Mouse (Mus musculus) layer of hippocampus, postnatal 10 days (tissue): Measurements from ENCODE around the gene Ets1. TPM values are rescaled to one million over a fixed set of nuclear protein-coding genes. Genes with fewer than 3 reads are reported as not detected.

Experiments
- DNase-seq, 2 experiments: peaks; one replicate each; pipeline ENCODE4 v3.0.0; 2021; ENCODE audit warnings: low spot score in 2 of 2
- total RNA-seq, 2 experiments: library from RNA; stranded (reverse); gene quantifications; 2 replicates each; pipeline ENCODE4 v1.2.3; 2021

Ets1 gene
- total RNA-seq, 2 experiments from 2014 or later: 23.8 to 24.5 TPM

DNA sequence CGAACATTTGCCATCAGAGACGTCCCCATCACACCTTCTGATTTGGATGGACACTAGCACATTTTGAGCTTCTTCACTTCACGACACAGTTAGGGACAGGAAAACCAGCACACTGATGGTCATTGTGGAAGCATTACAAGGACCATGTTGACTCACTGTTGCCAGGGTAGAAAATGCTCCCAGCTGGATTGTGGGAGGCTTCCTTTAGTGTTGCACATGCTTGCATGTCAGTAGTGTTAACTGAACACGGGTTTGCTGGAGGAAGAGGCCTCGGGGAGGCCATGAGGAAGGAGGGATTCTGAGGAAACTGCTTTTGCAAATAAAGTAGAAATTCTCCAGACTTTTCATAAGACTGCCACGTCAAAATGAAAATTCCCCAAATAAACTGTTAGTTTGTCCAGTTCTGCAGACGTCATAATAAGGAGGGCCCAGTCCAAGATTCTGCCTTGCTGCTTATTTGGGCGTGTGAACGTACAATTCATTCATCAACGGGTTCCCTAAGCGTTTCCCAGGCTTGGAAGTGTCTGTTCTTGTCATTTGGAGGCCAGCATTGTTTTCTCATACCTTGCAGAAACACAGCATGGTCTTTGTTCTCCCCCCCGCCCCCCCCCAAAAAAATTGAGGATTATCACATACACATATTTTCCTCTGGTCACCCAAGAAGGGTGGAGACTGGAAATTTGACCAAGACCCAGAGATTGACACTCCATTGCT is 58.2 kb downstream of the Ets1 start:
- no peak for DNase-seq

DNA sequence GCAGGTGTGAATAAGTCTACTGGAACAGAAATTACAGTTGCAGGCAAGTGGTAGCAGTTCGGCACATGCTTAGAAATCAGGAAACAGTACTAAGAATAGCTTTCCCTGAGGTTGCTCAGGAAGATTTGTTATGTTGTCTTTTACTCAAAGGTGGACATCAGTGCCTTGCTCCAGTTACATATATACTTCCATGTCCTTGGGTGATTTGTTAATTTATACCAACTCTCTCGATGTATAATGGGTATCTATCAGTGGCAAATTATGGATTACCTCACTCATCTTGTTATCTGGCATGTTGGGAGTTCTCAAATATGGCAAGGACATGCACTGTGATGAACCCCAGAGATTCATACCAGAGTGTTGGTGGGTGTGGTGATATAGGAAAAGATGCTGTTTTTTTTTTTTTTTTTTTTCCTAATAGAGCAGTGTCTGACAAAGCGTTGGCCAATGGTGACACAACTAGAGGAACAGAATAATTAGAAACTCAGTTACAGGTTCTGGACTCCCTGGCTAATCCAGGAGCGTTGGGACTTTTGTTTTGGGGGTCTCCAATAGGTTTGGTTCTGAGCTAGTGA is 59.0 kb downstream of the Ets1 start:
- no peak for DNase-seq

DNA sequence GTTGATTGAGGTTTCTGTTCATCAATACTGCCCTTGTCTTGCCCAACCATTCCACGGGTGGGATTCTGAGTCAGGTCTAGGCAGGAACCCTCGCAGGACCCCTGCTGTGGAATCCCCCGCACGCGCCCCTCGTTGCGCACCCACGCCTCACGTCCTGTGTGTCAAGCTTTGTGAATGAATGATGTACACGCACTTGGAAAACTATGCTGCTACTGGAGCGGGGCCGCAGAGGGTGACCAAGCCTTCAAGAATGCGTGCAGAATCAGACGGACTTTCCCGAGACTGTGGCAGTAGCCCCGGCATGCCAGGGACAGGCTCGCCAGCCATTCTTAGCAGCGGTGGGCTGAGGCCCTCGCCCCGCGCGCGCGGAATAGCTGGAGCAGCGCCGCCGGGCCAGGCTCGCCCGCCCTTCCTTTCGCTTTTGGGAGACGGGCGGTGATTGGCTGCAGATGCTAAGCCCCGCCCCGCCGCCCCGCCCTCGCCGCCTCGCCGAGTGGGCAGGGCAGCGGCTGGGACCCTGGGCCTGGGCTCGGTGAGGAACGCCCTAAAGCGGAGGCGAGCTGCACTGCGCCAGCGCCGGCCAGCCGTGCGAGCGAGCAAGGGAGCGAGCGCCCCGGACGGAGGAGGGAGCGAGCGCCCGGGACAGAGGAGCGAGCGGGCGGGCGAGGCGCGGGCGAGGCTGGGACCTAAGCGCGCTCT is 59.6 kb downstream of the Ets1 start:
- DNase-seq: peak; percentile 87 to 94

DNA sequence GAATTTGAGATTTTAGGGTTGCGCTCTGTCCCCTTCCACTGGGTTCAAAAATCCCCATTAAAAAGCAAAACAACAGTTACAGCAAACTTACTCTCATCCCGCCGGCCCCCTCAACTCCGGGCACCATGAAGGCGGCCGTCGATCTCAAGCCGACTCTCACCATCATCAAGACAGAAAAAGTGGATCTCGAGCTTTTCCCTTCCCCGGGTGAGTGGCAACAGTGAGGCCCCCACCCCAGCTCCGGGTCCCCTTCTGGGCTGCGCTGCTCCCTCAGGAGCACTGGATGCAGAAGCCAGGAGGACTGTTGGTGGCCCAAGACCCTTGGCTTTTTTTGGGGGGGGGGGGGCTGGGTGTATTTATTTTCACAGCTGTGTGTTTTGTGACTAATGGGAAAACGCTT is 60.2 kb downstream of the Ets1 start:
- no peak for DNase-seq

DNA sequence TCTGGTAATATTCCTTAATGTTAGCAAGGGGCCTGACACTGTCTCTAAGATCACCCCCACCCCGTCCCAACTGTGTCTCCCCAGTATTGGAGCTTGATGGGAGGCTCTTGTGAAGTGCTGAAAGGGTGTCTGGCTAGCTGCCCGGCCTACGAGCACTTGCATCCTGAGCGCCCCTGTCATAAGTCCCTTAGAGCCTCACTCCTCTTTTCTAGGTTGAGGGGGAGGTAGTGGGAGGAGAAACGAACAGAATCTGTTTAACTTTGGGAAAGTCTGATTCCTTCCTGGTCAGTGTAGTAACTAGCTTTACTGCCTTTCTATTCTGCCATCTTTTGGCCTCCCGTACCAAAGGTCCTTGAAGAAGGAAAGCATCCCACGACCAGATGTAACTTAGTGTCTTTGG is 60.7 kb downstream of the Ets1 start:
- peak in 1 of 2 experiments; percentile 35 for DNase-seq

DNA sequence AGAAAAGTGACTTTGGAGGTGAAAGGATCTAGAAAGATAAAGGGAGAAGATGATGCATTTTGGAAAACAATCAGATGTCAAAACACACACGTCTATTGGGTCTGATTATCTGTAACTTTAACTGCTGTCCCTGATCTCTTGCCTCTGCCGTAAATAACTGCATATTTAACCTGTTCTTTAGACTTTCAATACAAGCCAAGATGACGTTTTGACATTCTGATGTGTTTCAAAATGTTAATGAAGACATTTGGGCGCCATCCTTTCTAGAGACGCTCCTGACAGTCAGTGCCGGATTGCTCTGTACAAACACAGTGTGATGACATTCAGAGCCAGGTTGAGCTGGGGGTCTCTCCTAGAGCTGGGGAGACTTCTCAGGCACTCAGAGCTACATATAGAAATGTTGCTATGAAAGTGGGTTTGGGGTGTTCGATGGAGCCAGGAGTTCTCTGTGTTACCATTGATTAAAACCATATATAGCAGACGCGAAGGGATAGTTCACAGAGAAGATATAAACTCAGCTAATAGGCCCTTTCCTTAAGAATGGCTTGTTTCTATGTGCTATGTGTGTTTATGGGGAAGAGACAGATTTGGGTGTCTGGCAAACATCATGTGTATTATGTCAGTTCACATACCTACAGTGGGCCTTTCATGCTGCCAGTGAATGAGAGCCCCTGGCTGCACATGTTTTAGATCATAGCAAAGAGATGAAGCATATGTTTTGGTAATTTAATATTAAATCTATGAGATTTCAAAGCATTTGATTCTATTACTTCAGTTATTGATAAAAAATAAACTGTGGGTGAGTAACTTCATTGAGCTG is 61.5 kb downstream of the Ets1 start:
- no peak for DNase-seq

DNA sequence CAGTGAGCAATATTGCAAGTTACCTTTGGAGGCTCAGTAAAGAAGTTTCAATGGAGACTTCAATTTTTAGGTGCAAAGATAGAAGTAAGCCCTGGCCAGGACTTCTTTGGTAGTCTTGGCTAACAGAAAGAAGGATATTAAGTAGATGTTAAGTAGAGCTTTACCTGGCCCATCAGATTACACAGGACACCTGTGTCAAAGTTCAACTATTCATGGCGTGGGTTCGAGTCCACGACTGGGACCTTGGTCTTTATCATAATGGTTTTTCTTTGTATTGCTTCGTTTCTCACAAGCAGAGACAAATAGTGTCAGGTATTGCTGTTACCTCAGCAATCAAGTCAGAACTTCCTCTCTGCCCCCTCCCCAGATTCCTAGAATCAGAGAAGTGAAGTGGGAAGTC is 62.7 kb downstream of the Ets1 start:
- DNase-seq: no peak

DNA sequence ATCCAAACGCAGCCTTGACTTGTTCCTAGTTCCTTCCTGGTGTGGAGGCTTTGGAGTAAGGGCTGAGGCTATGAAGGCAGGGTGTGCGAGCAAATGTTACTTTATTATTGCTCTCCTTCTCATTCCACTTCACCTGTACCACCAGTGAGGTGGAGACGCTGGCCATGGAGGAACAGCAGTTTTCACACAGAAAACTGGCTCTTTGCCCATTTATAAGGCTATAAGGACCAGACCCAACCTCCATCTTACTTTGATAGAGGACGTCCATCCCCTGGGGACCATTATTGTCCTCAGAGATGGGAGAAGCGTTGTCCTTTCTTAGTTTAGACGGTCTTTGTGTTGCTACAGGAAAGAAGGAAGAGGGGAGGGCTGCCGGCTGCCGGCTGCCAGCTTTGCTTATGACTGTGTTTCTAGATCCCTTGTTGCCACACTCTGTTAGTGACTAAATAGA is 63.4 kb downstream of the Ets1 start:
- no peak for DNase-seq

DNA sequence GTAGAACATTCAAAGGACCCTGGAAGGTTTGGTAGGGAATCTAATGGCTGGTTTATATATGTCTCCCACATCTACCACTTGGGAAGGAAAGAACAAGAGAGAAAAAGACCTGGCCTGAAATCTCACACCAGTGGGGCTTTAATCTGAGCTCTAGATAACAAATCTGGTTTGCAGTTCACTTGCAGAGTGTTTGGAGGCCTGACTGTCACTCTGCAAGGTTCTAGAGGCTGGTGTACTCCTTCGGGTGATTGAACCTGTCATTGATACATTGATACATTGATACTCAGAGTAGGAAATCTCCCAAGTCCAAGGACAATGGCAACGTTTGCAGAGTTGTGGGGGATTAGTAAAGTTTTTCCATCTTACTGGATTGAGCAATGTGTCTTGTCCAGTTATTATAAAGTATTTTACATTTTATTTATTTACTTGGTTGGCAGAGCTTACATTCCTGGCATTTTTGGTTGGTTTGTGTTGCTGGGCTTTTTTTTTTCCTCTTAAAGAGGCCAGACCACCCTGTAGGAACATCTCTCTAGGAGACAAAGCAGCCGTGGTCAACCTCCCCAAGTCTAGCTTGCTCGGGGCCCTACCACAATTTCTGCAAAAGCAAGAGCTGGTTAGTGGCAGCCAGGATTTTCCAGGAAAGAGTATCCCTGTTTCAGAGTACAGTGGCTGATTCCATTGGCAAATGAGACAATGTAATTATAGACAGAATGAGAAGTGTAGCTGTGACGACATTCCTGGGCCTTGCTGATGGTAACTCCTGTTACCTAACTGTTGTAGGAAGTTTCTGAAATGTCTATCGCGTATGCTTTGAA is 64.3 kb downstream of the Ets1 start:
- no peak for DNase-seq

DNA sequence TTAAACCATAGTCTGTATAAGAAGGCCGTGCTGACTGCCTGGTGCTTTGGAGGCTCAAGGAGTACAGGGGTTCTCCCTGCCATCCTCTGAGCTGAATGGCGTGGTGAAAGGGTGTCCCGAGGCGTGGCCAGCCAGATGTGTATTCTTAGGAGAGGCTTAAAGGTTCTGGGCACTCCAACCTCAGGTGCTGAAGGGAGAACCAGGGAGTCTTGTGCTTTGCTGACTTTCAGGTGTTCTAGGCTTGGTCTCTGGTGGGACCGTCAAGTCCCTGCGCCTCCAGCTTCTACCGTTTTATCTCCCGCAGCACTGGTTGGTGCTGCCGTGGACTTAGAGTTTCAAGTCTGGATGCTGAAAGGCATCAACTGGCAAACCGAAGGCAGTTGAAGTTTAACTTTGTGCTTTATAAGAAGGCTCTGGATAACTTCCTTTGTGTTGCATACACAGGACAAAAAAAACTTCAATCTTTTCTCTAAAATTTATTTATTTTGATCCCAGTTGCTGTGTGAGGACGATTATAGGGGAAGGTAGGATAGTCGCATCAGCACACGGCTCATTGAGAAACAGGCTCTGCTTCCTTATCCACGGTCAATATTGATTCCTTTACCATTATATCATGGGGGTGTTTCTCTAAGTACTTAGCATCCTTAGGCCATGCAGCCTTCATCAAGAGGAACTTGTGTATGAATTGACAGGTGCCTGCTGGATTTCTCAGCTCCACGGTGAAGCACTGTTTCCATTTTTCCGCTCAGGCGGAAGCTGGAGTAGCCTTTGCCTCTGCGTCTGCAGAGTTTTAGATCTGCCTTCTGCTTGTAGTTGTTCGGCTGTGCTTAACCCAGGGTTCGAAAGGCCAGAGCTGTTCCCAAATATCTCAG is 65.3 kb downstream of the Ets1 start:
- DNase-seq: no peak

DNA sequence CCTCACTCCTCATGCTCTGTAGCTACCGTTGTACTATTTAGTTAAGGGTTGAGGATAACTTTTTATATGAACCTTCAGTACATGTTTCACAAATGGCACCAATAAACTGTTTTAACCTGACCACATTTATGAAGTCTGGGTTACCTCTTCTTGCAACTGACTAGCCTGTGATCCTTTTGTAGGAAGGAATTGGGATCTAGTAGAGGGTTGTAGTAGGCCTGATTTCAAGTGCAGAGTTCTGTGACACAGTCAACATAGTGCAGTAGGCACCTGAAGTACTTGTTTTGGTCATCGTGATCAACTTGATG is 65.9 kb downstream of the Ets1 start:
- no peak for DNase-seq

DNA sequence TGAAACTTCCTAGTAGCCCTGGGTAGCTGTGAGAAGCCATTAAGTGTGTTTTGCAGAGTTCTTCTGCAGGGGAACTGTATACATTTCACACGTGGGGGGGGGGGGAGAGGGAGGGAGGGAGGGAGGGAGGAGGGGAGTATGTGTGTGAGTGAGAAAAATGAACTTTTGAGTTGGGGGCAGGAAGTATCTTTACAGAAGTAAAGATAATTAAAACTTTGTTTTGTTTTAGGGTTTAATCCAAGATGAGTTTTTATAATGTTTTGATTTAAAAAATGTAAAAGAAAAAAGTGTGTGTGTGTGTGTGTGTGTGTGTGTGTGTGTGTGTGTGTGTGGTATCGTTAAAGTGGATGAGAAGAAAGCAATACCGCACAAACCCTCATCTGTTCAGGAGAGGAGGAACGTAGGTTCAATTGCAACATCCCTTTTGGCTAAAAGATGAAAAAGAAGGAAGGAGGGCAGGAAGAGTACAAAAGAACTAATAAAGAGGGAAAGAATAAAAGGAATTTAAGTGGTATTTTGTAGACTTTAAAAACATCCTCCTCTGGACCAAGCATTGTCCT is 66.9 kb downstream of the Ets1 start:
- no peak for DNase-seq

DNA sequence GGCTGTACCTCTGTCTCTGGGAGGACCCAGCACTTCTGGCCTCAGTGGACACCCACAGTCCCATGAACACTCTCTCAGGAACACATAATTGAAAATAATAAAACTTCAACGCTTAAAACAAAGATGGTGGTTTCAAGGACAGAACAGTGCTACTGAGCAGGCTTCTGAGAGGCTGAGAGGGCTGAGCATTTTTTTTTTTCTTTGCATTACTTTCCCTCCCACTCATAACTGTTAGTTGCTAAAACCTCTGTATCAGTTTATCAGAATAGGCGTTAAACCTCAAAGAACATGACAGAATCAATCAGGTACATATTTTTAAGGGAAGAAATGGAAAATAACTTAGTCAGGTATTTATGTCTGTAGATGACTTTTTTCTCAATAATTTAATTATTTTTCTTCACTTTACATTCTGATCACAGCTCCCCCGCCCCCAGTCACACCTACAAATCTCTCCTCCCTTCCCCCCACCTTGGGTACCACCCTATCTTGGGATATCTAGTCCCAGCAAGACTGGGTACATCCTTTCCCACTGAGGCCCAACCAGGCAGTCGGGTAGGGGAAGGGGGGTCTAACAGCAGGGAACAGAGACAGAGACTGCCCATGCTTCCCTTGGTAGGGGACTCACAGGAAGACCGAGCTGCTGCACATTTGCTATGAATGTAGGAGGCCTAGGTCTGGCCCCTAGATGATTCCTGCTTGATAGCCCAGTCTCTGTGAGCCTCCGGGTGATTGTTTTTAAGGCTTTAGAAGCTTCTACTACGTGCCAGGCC is 68.1 kb downstream of the Ets1 start:
- DNase-seq: no peak

DNA sequence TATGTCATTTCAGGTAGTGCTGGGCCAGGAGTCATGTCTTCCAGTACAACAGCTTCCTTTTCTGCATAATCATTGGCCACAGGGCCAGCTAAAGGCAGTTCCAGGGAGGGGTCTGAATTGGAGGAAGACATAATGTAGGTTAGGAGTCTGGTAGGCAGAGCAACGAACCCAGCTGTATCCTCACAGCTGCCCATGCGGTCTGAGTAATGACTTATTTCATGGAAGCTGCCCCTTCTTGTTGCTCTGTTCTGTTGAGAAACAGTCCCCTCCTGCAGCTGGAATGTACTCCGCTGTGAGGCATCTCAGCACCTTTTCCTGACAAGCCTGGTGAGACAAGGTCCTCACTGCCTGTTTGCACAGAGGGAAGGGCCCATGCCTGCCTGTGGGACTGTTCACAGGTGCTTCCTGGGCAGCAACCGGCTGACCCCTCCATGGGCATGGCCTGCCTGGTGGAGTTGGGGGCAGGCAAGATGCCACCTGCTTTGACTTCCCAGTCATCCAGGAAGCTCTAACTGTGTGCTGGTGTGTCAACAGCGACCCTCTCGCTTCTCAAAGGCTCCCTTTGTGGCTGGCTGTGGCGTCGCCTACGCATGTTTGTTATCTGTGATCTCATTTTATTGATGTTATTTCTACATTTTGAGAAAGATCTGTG is 69.9 kb downstream of the Ets1 start:
- no peak for DNase-seq

DNA sequence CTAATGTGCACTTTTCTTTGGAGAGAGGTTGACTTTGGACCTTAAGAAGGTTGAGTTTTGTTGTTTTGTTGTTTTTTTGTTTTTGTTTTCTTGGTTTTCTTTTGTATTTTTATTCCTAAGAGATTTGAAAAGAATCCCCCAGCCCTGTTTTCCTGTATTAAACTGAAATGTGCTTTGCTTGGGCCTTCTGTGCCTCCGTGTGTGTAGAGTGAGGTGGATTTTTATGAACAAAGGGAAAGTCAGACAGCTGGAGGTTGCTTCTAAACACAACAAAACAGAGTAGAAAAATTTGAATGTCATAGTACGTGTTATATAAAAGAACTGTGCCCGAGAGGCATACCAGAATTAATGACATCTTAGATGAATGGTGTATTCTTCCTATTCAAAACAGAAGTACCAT is 71.4 kb downstream of the Ets1 start:
- DNase-seq: no peak

DNA sequence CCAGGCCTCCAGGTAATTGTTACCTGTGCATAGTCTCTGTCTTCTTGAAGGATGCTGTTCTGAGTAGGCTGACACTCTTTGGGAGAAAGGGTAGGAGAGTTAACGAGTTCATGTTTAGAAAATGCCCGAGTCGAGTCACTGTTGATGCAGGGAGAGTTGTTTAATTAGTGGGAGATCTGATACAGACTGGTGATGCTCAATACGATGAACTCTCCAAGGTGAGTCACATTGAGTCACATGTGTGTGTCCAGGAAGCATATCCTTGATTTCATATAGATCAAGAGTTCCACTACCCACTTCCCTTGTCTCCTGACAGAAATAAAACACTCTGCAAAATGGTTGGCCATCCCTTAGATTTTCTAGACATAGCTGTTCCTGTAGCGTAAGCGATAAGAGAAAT is 72.5 kb downstream of the Ets1 start:
- no peak for DNase-seq

DNA sequence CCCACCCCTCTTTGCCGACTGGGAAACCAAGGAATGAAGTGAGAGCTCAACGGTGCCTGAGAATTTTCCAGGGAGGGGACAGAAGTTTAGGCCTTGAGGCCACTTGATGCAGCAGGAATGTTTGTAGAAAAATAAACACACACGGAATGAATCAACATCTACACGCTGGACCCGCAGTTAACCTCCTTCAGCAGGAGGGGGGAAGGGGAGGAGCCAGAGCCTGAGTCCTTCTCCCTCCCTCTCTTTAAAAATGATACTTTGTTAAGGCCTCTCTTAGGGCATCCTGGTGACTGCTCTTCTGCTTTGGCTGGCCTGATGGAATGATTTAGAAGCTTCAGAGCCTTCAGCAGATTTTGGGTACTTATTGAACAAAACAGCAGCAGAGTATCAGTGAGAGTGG is 73.3 kb downstream of the Ets1 start:
- no peak for DNase-seq
